Mouse (Mus musculus): ENCODE measurements around the gene Phlpp1.

- TF ChIP-seq CTCF (IDR thresholded peaks at IDR 0.05; ENCODE audit: low read depth) = no peak
- TF ChIP-seq EP300 (optimal IDR thresholded peaks at IDR 0.05) = no peak
These were observed 155.1 kb downstream of the Phlpp1 start for GRCm38 (mm10) chr1:106326691-106327090.
